Mouse (Mus musculus) heart, postnatal 0 days (tissue): Measurements from ENCODE around the gene Pcsk2.

Source experiments
- CTCF ChIP-seq: IDR thresholded peaks from 2 replicates; pipeline ENCODE4 v1.5.1; 2016; ENCODE audit warnings: antibody characterized with exemption, control low read depth, low read depth
- EP300 ChIP-seq: IDR thresholded peaks from 2 replicates; pipeline ENCODE4 v1.6.1; 2016; ENCODE audit warnings: antibody characterized with exemption, low read depth

DNA sequence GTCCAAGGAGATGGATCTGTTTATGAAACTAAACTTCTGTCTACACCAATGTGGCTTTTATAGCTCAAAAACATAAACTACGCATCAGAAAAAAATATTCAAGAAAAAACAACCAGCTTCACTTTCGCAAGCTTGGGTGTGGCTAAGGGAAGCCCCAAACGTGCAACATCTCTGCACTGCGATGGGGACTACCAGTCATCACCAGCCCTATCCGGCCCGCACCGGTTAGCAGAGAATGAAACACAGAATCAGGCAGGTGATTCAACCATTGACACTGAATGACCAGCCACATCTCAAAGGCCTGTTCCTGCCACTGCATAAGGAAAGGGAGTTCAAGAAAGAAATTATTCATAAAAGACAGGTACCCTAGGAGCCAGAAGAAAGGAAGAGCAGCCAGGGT lies 289.9 kb downstream of the Pcsk2 start:
- TF ChIP-seq EP300 (no peak), CTCF (no peak)
